Mouse (Mus musculus) midbrain, embryonic 10.5 days (tissue): ENCODE measurements around the gene Eif3d. TPM values are rescaled to one million over a fixed set of nuclear protein-coding genes. Genes with fewer than 3 reads are reported as not detected.

Source experiments
- DNase-seq: peaks from one replicate; pipeline ENCODE4 v3.0.0-alpha.2; 2017; ENCODE audit warnings: low spot score
- H3K27ac ChIP-seq: fragments of 300-500 bp; sonication (generic); replicated peaks from 2 replicates; pipeline ENCODE4 v1.5.1; 2016; ENCODE audit warnings: mild to moderate bottlenecking
- H3K27me3 ChIP-seq: fragments of 300-500 bp; sonication (generic); 2 replicates; pipeline ENCODE4 v1.6.1; 2016; ENCODE audit warnings: low read depth, mild to moderate bottlenecking; ENCODE audit not compliant: poor library complexity, severe bottlenecking
- H3K36me3 ChIP-seq: fragments of 300-500 bp; sonication (generic); 2 replicates; pipeline ENCODE4 v1.6.1; 2016; ENCODE audit warnings: mild to moderate bottlenecking, moderate library complexity
- H3K4me1 ChIP-seq: fragments of 300-500 bp; sonication (generic); 2 replicates; pipeline ENCODE4 v1.6.1; 2016
- H3K4me3 ChIP-seq: fragments of 300-500 bp; sonication (generic); 2 replicates; pipeline ENCODE4 v1.5.1; 2016; ENCODE audit warnings: mild to moderate bottlenecking, moderate library complexity
- H3K9me3 ChIP-seq: fragments of 300-500 bp; sonication (generic); replicated peaks from 2 replicates; pipeline ENCODE4 v1.6.1; 2016; ENCODE audit warnings: mild to moderate bottlenecking
- WGBS: fragments of 180-500 bp; shearing (Covaris S2); methylation state at CpG from one replicate; pipeline ENCODE4 v1.1.7; 2016; 5-methylcytosine and 5-hydroxymethylcytosine counted together
- polyA plus RNA-seq: library from polyadenylated mRNA; unstranded; fragments of >200 nt; fragmentation: Nextera tagmentation; extraction: Ambion mirVana; gene quantifications from 2 replicates; pipeline ENCODE4 v1.2.1, GENCODE M21; 2016

Eif3d gene
- polyA plus RNA-seq, 1 experiment from 2014 or later: 263 TPM

DNA sequence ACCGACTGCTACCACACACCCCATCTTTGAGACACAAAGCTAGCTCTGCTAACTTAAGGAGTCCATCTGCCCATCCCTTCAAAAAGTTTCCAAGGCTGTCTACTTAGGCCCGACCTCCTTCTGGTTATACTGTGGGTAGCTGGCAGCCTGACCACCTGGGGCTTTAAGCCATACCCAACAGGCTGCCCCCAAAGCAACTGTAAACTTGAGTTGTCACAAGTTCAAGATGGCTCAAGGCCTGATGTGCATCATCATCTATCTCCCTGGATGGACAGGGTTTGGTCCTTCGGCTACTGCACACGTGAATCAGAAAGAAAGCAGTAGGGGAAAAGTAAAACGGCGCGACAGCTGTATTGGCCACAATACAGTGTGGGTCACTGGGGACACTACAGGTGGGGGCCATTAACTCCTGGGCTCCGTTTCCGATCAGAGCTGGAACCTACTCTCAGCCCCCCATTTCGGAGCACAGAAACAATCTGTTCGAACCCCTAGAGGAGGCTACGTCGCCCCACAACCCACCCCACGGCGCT, 608 bp downstream of the Eif3d start:
- WGBS: 6% methylated on average over 15 of the region's 15 CpGs
- Histone ChIP-seq H3K4me1 (peaks cover 28% of the 10 kb centered on the region), H3K27me3 (no peaks in the 10 kb centered on the region), H3K36me3 (peaks cover 41% of the 10 kb centered on the region), H3K27ac (peak overlapping the region; percentile 95), H3K9me3 (no peaks in the 10 kb centered on the region), H3K4me3 (peak overlapping the region; percentile 92)
- DNase-seq: no peak

GRCm38 (mm10) chr15:77965117-77965528, 5.5 kb downstream of the Eif3d start:
- DNase-seq: no peak
- H3K27ac ChIP-seq: no peak overlapping the region
- H3K36me3 ChIP-seq: peaks cover 90% of the 10 kb centered on the region
- H3K4me1 ChIP-seq: peaks cover 18% of the 10 kb centered on the region
- H3K4me3 ChIP-seq: no peak overlapping the region
- no peaks in the 10 kb centered on the region for H3K9me3 ChIP-seq
- WGBS: 87% methylated on average over 9 of the region's 9 CpGs
- H3K27me3 ChIP-seq: no peaks in the 10 kb centered on the region

GRCm38 (mm10) chr15:77962447-77962846, 8.2 kb downstream of the Eif3d start:
- peaks cover 6% of the 10 kb centered on the region; the same call in 1 of the 2 replicates for H3K27me3 ChIP-seq
- no peaks in the 10 kb centered on the region for H3K9me3 ChIP-seq
- peaks cover under 1% of the 10 kb centered on the region; the same call in 1 of the 2 replicates for H3K4me1 ChIP-seq
- H3K27ac ChIP-seq: no peak overlapping the region
- peaks cover 96% of the 10 kb centered on the region for H3K36me3 ChIP-seq
- no peak for DNase-seq
- whole genome bisulfite sequencing: 97% methylated on average over 5 of the region's 5 CpGs
- no peak overlapping the region for H3K4me3 ChIP-seq

- peaks cover 78% of the 10 kb centered on the region for H3K36me3 ChIP-seq
- peaks cover 18% of the 10 kb centered on the region for H3K4me1 ChIP-seq
- no peak overlapping the region for H3K4me3 ChIP-seq
- H3K27ac ChIP-seq: no peak overlapping the region
- no peak for DNase-seq
- 91% methylated on average over 6 of the region's 6 CpGs for WGBS
- H3K27me3 ChIP-seq: peaks cover 21% of the 10 kb centered on the region
- H3K9me3 ChIP-seq: no peaks in the 10 kb centered on the region
These were observed 9.9 kb downstream of the Eif3d start for GRCm38 (mm10) chr15:77960693-77961092.

GRCm38 (mm10) chr15:77958071-77958470, 12.5 kb downstream of the Eif3d start:
- H3K27ac ChIP-seq: no peak overlapping the region
- peaks cover 29% of the 10 kb centered on the region for H3K4me1 ChIP-seq
- no peak overlapping the region for H3K4me3 ChIP-seq
- peaks cover 43% of the 10 kb centered on the region for H3K27me3 ChIP-seq
- H3K9me3 ChIP-seq: no peaks in the 10 kb centered on the region
- H3K36me3 ChIP-seq: peaks cover 53% of the 10 kb centered on the region
- 68% methylated on average over 3 of the region's 3 CpGs for WGBS
- no peak for DNase-seq

- peaks cover 29% of the 10 kb centered on the region for H3K4me1 ChIP-seq
- WGBS: 54% methylated on average over 5 of the region's 5 CpGs
- H3K27ac ChIP-seq: no peak overlapping the region
- H3K4me3 ChIP-seq: no peak overlapping the region
- peaks cover 53% of the 10 kb centered on the region for H3K36me3 ChIP-seq
- no peaks in the 10 kb centered on the region for H3K9me3 ChIP-seq
- no peak for DNase-seq
- peaks cover 43% of the 10 kb centered on the region for H3K27me3 ChIP-seq
These were observed 13.0 kb downstream of the Eif3d start for GRCm38 (mm10) chr15:77957625-77958024.

GRCm38 (mm10) chr15:77956404-77956901, 14.2 kb downstream of the Eif3d start, which contains the start of gene Foxred2:
Gene Foxred2, minus strand, starts transcription at chr15:77956722.
- peak; percentile 87 for DNase-seq
- no peaks in the 10 kb centered on the region for H3K9me3 ChIP-seq
- WGBS: under 1% methylated on average over 39 of the region's 39 CpGs
- peaks cover 50% of the 10 kb centered on the region for H3K36me3 ChIP-seq
- peak within 1 kb of the TSS; percentile 66 for H3K4me3 ChIP-seq
- peak within 1 kb of the TSS; percentile 80 for H3K27ac ChIP-seq
- H3K27me3 ChIP-seq: peaks cover 43% of the 10 kb centered on the region
- H3K4me1 ChIP-seq: peaks cover 29% of the 10 kb centered on the region

- Histone ChIP-seq H3K4me1 (peaks cover 29% of the 10 kb centered on the region), H3K9me3 (no peaks in the 10 kb centered on the region), H3K27me3 (peaks cover 43% of the 10 kb centered on the region), H3K4me3 (peak overlapping the region; percentile 66), H3K36me3 (peaks cover 43% of the 10 kb centered on the region), H3K27ac (peak overlapping the region; percentile 80)
- peak; percentile 36 for DNase-seq
- 11% methylated on average over 52 of the region's 52 CpGs for WGBS
These were observed 14.9 kb downstream of the Eif3d start for GRCm38 (mm10) chr15:77955440-77956403.

DNA sequence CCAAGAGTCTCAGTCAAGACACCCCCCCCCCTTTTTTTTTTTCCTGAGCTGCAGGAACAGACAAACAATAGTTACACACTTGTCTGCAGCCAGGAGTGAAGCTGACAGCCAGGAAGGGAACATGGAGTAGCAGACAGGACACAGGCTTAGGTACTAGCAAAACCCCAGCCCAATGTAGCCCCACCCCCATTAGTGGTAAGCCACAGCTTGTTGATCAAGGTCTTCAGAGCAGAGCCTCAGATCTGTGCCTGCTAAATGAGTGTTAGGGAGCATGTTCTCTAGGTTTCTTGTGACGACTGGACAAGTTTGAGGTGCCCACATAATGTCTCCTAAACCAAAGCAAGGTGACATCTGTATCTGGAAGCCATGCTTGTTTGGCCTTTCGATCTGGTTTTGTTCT, 16.3 kb downstream of the Eif3d start:
- Histone ChIP-seq H3K27ac (no peak overlapping the region), H3K4me1 (peaks cover 29% of the 10 kb centered on the region), H3K4me3 (no peak overlapping the region), H3K36me3 (peaks cover 29% of the 10 kb centered on the region), H3K27me3 (peaks cover 43% of the 10 kb centered on the region), H3K9me3 (no peaks in the 10 kb centered on the region)
- WGBS: 94% methylated on average over 2 of the region's 2 CpGs
- no peak for DNase-seq

DNA sequence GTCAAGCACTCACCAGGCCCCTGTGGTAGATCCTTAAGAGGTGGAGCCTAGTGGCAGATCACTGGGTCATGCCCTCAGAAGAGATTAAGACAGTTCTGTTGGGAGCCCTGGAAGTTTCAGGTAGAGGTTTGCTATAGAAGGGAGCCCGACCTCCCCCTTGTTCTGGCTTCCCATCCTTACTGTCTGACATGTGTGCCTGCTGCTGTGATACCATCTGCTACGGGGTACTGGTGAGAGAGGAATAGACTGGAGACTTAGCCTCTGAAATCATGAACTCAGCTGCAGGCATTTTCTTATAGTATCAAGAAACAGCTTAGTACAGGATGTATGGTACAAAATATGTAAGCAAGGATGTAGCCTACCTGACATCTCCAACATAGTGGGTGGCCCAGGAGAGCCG, 17.7 kb downstream of the Eif3d start:
- Histone ChIP-seq H3K36me3 (peaks cover 26% of the 10 kb centered on the region), H3K9me3 (no peaks in the 10 kb centered on the region), H3K27ac (no peak overlapping the region), H3K4me1 (peaks cover 29% of the 10 kb centered on the region), H3K27me3 (peaks cover 38% of the 10 kb centered on the region), H3K4me3 (no peak overlapping the region)
- DNase-seq: no peak
- WGBS: 89% methylated on average over 3 of the region's 3 CpGs

GRCm38 (mm10) chr15:77949061-77949460, 21.6 kb downstream of the Eif3d start:
- Histone ChIP-seq H3K9me3 (no peaks in the 10 kb centered on the region), H3K27me3 (peaks cover 6% of the 10 kb centered on the region; the same call in 1 of the 2 replicates), H3K4me3 (no peak overlapping the region), H3K4me1 (peaks cover 3% of the 10 kb centered on the region; the same call in 1 of the 2 replicates), H3K36me3 (peaks cover 57% of the 10 kb centered on the region), H3K27ac (no peak overlapping the region)
- 93% methylated on average over 7 of the region's 7 CpGs for WGBS
- no peak for DNase-seq

- no peak for DNase-seq
- H3K27ac ChIP-seq: no peak overlapping the region
- no peaks in the 10 kb centered on the region for H3K4me1 ChIP-seq
- no peaks in the 10 kb centered on the region for H3K27me3 ChIP-seq
- 87% methylated on average over 4 of the region's 4 CpGs for WGBS
- no peaks in the 10 kb centered on the region for H3K9me3 ChIP-seq
- peaks cover 66% of the 10 kb centered on the region for H3K36me3 ChIP-seq
- no peak overlapping the region for H3K4me3 ChIP-seq
These were observed 24.9 kb downstream of the Eif3d start for GRCm38 (mm10) chr15:77945711-77946110.

- H3K9me3 ChIP-seq: no peaks in the 10 kb centered on the region
- no peak overlapping the region for H3K4me3 ChIP-seq
- H3K27ac ChIP-seq: no peak overlapping the region
- H3K4me1 ChIP-seq: no peaks in the 10 kb centered on the region
- H3K36me3 ChIP-seq: peaks cover 42% of the 10 kb centered on the region
- DNase-seq: no peak
- WGBS: 84% methylated on average over 3 of the region's 3 CpGs
- H3K27me3 ChIP-seq: no peaks in the 10 kb centered on the region
These were observed 29.1 kb downstream of the Eif3d start for GRCm38 (mm10) chr15:77941563-77941962.
